Mouse (Mus musculus) brain, embryonic 14.5 days (tissue): ENCODE measurements at regions not wholly inside any gene's neighbourhood (a gene's known extent, or its start where the extent isn't known, plus 50 kb on each side); places are given as distances from the start of the nearest gene placed in this dataset.
A peak's percentile ranks its signal among the peaks of the same experiment; 100 is the strongest.

Experiments
- DNase-seq: peaks from one replicate; pipeline ENCODE4 v3.0.0-alpha.2; 2011; ENCODE audit warnings: low read depth
- CTCF ChIP-seq: fragments of 200-500 bp; IDR thresholded peaks from 2 replicates; pipeline ENCODE4 v1.5.1; 2012; ENCODE audit warnings: inconsistent platforms, mild to moderate bottlenecking, moderate library complexity, borderline replicate concordance; ENCODE audit not compliant: insufficient read depth, insufficient read length; ENCODE audit errors: extremely low read depth
- POLR2A ChIP-seq: fragments of 200-500 bp; IDR thresholded peaks from 2 replicates; pipeline ENCODE4 v1.6.1; 2012; ENCODE audit warnings: mild to moderate bottlenecking, inconsistent platforms, borderline replicate concordance; ENCODE audit not compliant: poor library complexity, insufficient read depth, insufficient read length, severe bottlenecking; ENCODE audit errors: extremely low read depth

- DNase-seq, result no peak
- TF ChIP-seq POLR2A, result no peak
- no peak for TF ChIP-seq CTCF
Observed at GRCm38 (mm10) chr13:6446976-6447375, 101.0 kb upstream of the Pitrm1 start.

GRCm38 (mm10) chr13:6461363-6461762, 86.6 kb upstream of the Pitrm1 start:
- TF ChIP-seq POLR2A, result no peak
- TF ChIP-seq CTCF, result no peak
- no peak for DNase-seq

GRCm38 (mm10) chr13:6465911-6466419, 82.0 kb upstream of the Pitrm1 start:
- no peak for DNase-seq
- TF ChIP-seq CTCF (no peak), POLR2A (no peak)

GRCm38 (mm10) chr13:6469446-6470227, 78.3 kb upstream of the Pitrm1 start:
- peak; percentile 83 for DNase-seq
- TF ChIP-seq CTCF, result peak; percentile 61; the same call in 1 of the 2 replicates
- TF ChIP-seq POLR2A, result no peak

GRCm38 (mm10) chr13:6470286-6471103, 77.5 kb upstream of the Pitrm1 start:
- DNase-seq, result peak; percentile 66
- TF ChIP-seq CTCF (no peak), POLR2A (no peak)

GRCm38 (mm10) chr13:6471643-6472042, 76.3 kb upstream of the Pitrm1 start:
- TF ChIP-seq CTCF (peak; percentile 86; the same call in 1 of the 2 replicates), POLR2A (no peak)
- peak; percentile 93 for DNase-seq

- TF ChIP-seq POLR2A (no peak), CTCF (no peak)
- peak; percentile 93 for DNase-seq
Observed at GRCm38 (mm10) chr13:6473401-6474190, 74.4 kb upstream of the Pitrm1 start.

- TF ChIP-seq POLR2A (no peak), CTCF (no peak)
Observed at GRCm38 (mm10) chr13:6479667-6480066, 68.3 kb upstream of the Pitrm1 start.

GRCm38 (mm10) chr13:6484418-6484817, 63.5 kb upstream of the Pitrm1 start:
- TF ChIP-seq POLR2A, result no peak
- no peak for TF ChIP-seq CTCF
- peak; percentile 8 for DNase-seq

More at GRCm38 (mm10) chr13:6479667-6480066, 68.3 kb upstream of the Pitrm1 start:
- no peak for DNase-seq

- DNase-seq, result no peak
- TF ChIP-seq CTCF (no peak), POLR2A (no peak)
Observed at GRCm38 (mm10) chr13:6487837-6488236, 60.1 kb upstream of the Pitrm1 start.

- DNase-seq, result no peak
- TF ChIP-seq CTCF (no peak), POLR2A (no peak)
Observed at GRCm38 (mm10) chr13:6492916-6493619, 54.9 kb upstream of the Pitrm1 start.
